Mouse (Mus musculus) neural tube, embryonic 15.5 days (tissue): ENCODE results near the gene Ccdc167. TPM values are rescaled to one million over a fixed set of nuclear protein-coding genes. Genes with fewer than 3 reads are reported as not detected.
A peak's percentile ranks its signal among the peaks of the same experiment; 100 is the strongest.

Source experiments
- ATAC-seq: fragments of 200-750 bp; cut with Nextera tagmentation; 2 replicates; pipeline ENCODE4 v1.8.0; 2017; ENCODE audit warnings: mild to moderate bottlenecking, moderate TSS enrichment, moderate library complexity; ENCODE audit not compliant: low FRiP score
- H3K27ac ChIP-seq: fragments of 300-500 bp; sonication (generic); replicated peaks from 2 replicates; pipeline ENCODE4 v1.5.1; 2015; ENCODE audit warnings: mild to moderate bottlenecking, inconsistent platforms
- H3K27me3 ChIP-seq: fragments of 300-500 bp; sonication (generic); replicated peaks from 2 replicates; pipeline ENCODE4 v1.6.1; 2015; ENCODE audit warnings: inconsistent platforms
- H3K36me3 ChIP-seq: fragments of 300-500 bp; sonication (generic); 2 replicates; pipeline ENCODE4 v1.6.1; 2015; ENCODE audit warnings: inconsistent platforms
- H3K4me1 ChIP-seq: fragments of 300-500 bp; sonication (generic); 2 replicates; pipeline ENCODE4 v1.6.1; 2015; ENCODE audit warnings: inconsistent platforms
- H3K4me2 ChIP-seq: fragments of 300-500 bp; sonication (generic); 2 replicates; pipeline ENCODE4 v1.6.1; 2015; ENCODE audit warnings: inconsistent platforms, mild to moderate bottlenecking, moderate library complexity
- H3K4me3 ChIP-seq: fragments of 300-500 bp; sonication (generic); replicated peaks from 2 replicates; pipeline ENCODE4 v1.5.1; 2015; ENCODE audit warnings: mild to moderate bottlenecking, inconsistent platforms
- H3K9ac ChIP-seq: fragments of 300-500 bp; sonication (generic); replicated peaks from 2 replicates; pipeline ENCODE4 v1.6.1; 2015; ENCODE audit warnings: mild to moderate bottlenecking, inconsistent platforms
- H3K9me3 ChIP-seq: fragments of 300-500 bp; sonication (generic); replicated peaks from 2 replicates; pipeline ENCODE4 v1.6.1; 2016; ENCODE audit warnings: inconsistent platforms
- WGBS: fragments of 180-500 bp; shearing (Covaris S2); methylation state at CpG from one replicate; pipeline ENCODE4 v1.1.7; 2015; ENCODE audit warnings: mixed read lengths; 5-methylcytosine and 5-hydroxymethylcytosine counted together
- polyA plus RNA-seq: library from polyadenylated mRNA; unstranded; fragments of >200 nt; fragmentation: Nextera tagmentation; extraction: Ambion mirVana; gene quantifications from 2 replicates; pipeline ENCODE4 v1.2.1, GENCODE M21; 2015

Gene Ccdc167
- 10.1 and 10.4 TPM in 2 replicates for polyA plus RNA-seq

DNA sequence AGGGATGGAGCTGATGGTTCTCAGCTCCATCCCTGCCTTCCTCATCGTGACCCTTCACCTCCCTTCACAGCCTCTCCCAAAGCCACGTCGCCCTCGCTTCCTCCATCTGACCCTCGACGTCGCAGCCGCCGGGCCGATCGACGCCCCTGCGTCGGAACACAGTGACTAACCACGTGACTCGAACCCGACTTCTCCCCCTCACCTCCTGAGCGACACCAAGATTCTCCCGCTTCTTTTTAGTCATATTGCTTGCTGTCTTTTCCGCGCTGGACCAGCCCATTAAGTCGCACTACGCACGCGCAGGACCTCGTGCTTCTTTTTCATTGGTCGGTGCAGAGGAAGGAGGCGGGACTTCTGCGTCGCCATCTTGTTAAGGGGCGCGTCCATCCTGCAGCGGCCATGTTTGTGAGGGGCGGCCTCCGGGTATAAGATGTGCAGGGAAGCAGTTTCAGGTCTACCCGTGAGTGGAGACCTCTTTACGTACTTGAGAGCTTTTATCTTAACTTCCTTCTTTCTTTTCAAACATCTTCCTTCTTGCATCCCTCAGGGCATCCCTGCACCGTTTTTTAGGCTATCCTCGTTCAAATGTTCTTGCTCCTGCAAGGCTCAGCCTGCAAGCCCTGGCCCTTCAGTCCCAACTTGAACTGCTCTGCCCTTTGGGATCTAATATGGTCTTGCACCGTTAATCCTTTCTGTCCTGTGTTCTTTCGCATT is at the start of gene Ccdc167:
Gene Ccdc167, minus strand, starts transcription at position 313 of the 714 bp plus-strand sequence.
- Histone ChIP-seq H3K4me2 (peak within 1 kb of the TSS; percentile 89), H3K27ac (peak within 1 kb of the TSS; percentile 75), H3K9me3 (no peaks in the 10 kb centered on the region), H3K36me3 (no peaks in the 10 kb centered on the region), H3K27me3 (0 out of 2 replicates have a peak, but pooled peaks cover 3% of the 10 kb centered on the region), H3K4me1 (peaks cover 27% of the 10 kb centered on the region), H3K4me3 (peak within 1 kb of the TSS; percentile 52), H3K9ac (peak within 1 kb of the TSS; percentile 63)
- WGBS, result 5% methylated on average over 41 of the region's 41 CpGs
- ATAC-seq, result peak; percentile 96

- no peak overlapping the region for H3K9ac ChIP-seq
- H3K4me3 ChIP-seq, result no peak overlapping the region
- no peaks in the 10 kb centered on the region for H3K36me3 ChIP-seq
- no peak overlapping the region for H3K27ac ChIP-seq
- H3K9me3 ChIP-seq, result no peaks in the 10 kb centered on the region
- H3K4me2 ChIP-seq, result no peak overlapping the region
- H3K27me3 ChIP-seq, result no peaks in the 10 kb centered on the region
- ATAC-seq, result no peak
- whole genome bisulfite sequencing, result 87% methylated on average over 9 of the region's 9 CpGs
- peaks cover 6% of the 10 kb centered on the region; the same call in 1 of the 2 replicates for H3K4me1 ChIP-seq
Observed at GRCm38 (mm10) chr17:29765380-29765779, 48.5 kb upstream of the Ccdc167 start.

- no peaks in the 10 kb centered on the region for H3K27me3 ChIP-seq
- no peak for ATAC-seq
Observed at GRCm38 (mm10) chr17:29762551-29762950, 45.7 kb upstream of the Ccdc167 start.

GRCm38 (mm10) chr17:29761938-29762337 is 45.1 kb upstream of the Ccdc167 start:
- Histone ChIP-seq H3K9me3 (no peaks in the 10 kb centered on the region), H3K4me3 (no peak overlapping the region), H3K27ac (no peak overlapping the region), H3K9ac (no peak overlapping the region), H3K4me1 (peaks cover 10% of the 10 kb centered on the region), H3K27me3 (no peaks in the 10 kb centered on the region), H3K36me3 (no peaks in the 10 kb centered on the region), H3K4me2 (no peak overlapping the region)
- 87% methylated on average over 9 of the region's 9 CpGs for WGBS
- no peak for ATAC-seq

More at GRCm38 (mm10) chr17:29762551-29762950, 45.7 kb upstream of the Ccdc167 start:
- H3K4me3 ChIP-seq, result no peak overlapping the region
- WGBS, result 78% methylated on average over 8 of the region's 8 CpGs
- H3K4me1 ChIP-seq, result peaks cover 12% of the 10 kb centered on the region
- no peak overlapping the region for H3K27ac ChIP-seq
- no peak overlapping the region for H3K4me2 ChIP-seq
- no peaks in the 10 kb centered on the region for H3K9me3 ChIP-seq
- no peaks in the 10 kb centered on the region for H3K36me3 ChIP-seq
- H3K9ac ChIP-seq, result no peak overlapping the region

GRCm38 (mm10) chr17:29760404-29761375 is 43.8 kb upstream of the Ccdc167 start:
- peak overlapping the region; percentile 28; the same call in 1 of the 2 replicates for H3K4me2 ChIP-seq
- H3K9ac ChIP-seq, result no peak overlapping the region
- no peak for ATAC-seq
- peaks cover 19% of the 10 kb centered on the region for H3K4me1 ChIP-seq
- no peak overlapping the region for H3K4me3 ChIP-seq
- H3K27me3 ChIP-seq, result no peaks in the 10 kb centered on the region
- H3K36me3 ChIP-seq, result no peaks in the 10 kb centered on the region
- H3K9me3 ChIP-seq, result no peaks in the 10 kb centered on the region
- peak overlapping the region; percentile 68 for H3K27ac ChIP-seq
- 76% methylated on average over 20 of the region's 21 CpGs for WGBS

DNA sequence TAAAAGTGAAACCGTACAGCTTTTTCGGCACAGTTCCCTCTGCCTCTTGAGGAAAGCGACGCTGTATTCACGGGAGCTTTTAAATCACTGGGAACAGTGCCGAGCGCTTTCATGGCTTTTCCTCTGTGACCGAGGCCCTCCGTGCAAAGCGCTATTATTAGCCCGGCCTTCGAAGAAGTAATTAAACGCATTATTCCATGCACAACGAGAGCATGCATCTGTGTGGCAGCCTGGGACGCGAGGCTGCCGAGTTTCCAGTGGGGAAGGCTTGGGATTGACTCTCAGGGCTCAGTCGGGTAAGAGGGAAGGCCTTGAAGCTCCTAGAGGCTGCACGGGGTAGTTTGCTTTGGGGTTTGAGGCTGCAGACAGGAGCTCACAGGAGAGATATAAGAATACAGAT is 43.1 kb upstream of the Ccdc167 start:
- H3K27ac ChIP-seq, result peak overlapping the region; percentile 68
- ATAC-seq, result no peak

GRCm38 (mm10) chr17:29756381-29756780 is 39.5 kb upstream of the Ccdc167 start:
- Histone ChIP-seq H3K4me2 (no peak overlapping the region), H3K36me3 (no peaks in the 10 kb centered on the region), H3K27me3 (0 out of 2 replicates have a peak, but pooled peaks cover 3% of the 10 kb centered on the region), H3K27ac (no peak overlapping the region; the same call in 1 of the 2 replicates), H3K4me1 (peaks cover 22% of the 10 kb centered on the region), H3K9me3 (no peaks in the 10 kb centered on the region), H3K9ac (no peak overlapping the region), H3K4me3 (no peak overlapping the region)
- WGBS, result 37% methylated on average over 10 of the region's 10 CpGs
- ATAC-seq, result no peak

More for the DNA sequence above, 43.1 kb upstream of the Ccdc167 start:
- no peaks in the 10 kb centered on the region for H3K36me3 ChIP-seq
- no peak overlapping the region for H3K9ac ChIP-seq
- peak overlapping the region; percentile 28 for H3K4me2 ChIP-seq
- H3K4me1 ChIP-seq, result peaks cover 22% of the 10 kb centered on the region
- no peak overlapping the region for H3K4me3 ChIP-seq
- H3K9me3 ChIP-seq, result no peaks in the 10 kb centered on the region
- no peaks in the 10 kb centered on the region for H3K27me3 ChIP-seq
- WGBS, result 25% methylated on average over 19 of the region's 19 CpGs

DNA sequence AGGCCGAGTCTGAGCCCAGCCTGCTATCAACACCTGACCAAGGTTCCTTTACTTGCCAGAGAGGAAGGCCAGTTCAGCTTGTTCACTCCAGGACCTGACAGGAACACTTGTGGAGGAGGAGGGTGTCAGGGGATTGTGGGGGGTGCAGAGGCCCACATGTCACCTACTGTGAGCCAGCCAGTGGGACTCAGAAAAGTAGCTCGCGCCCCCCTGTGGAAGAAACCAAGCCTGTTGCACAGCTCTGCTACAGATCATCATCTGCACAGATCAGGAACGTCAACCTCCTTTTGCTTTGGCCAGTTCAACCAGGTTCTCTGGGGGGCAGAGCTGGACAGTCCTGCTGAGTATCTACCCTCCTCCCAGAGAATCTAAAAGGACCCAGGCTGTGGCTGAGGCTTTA is 37.7 kb upstream of the Ccdc167 start:
- Histone ChIP-seq H3K4me1 (peaks cover 21% of the 10 kb centered on the region), H3K4me3 (no peak overlapping the region), H3K9ac (no peak overlapping the region), H3K36me3 (no peaks in the 10 kb centered on the region), H3K4me2 (no peak overlapping the region), H3K9me3 (no peaks in the 10 kb centered on the region), H3K27ac (no peak overlapping the region), H3K27me3 (peaks cover 6% of the 10 kb centered on the region; the same call in 1 of the 2 replicates)
- no peak for ATAC-seq
- WGBS, result 50% methylated on average over 4 of the region's 4 CpGs

- Histone ChIP-seq H3K4me1 (peaks cover 27% of the 10 kb centered on the region), H3K27me3 (peaks cover 6% of the 10 kb centered on the region; the same call in 1 of the 2 replicates), H3K4me3 (no peak overlapping the region), H3K4me2 (no peak overlapping the region), H3K36me3 (no peaks in the 10 kb centered on the region), H3K9me3 (no peaks in the 10 kb centered on the region), H3K9ac (no peak overlapping the region), H3K27ac (no peak overlapping the region)
- WGBS, result 46% methylated on average over 6 of the region's 6 CpGs
- no peak for ATAC-seq
Observed at GRCm38 (mm10) chr17:29747466-29747865, 30.6 kb upstream of the Ccdc167 start.

DNA sequence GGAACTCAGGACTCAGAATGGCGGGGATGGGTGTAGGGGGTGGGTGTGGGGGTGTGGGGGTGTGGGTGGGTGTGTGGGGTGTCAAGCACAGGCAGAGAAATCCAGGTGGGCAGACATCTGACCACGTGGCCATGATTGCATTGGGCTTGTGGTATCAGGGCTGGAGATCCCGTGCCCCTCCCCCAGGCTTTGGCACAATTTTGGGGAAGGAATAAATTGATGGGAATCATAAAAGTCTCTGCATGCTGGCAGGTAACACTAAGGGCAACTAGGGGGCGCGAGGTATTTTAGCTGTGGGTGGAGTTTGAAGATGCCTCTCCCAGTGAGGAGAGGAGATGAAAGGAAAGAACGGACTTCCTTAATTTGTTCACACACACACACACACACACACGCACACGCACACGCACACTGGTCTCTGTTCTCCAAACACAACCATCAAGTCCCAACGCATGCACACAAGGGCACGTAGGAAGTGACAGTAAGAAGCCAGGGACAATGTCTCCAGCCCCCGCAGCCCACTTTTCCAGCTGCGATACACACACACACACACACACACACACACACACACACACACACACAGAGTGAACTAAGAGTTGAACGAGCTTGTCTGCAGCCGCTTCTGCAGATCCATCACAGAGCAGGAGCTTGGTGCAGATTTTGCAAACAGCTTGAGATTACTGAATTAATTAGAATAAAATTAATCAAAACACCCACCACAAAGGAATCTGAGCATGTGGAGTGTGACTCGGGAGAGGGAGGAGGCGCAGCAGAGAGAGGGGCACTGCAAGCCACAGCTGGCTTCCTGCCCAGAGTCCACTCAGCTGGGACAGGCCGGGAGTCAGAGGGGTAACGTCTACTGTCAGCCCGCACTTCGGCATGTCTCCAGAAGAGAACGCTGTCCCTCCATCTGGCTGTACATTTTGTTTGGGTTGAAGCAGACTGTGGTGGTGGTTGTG is 21.3 kb upstream of the Ccdc167 start:
- peak; percentile 60; the same call in 1 of the 2 replicates for ATAC-seq
- Histone ChIP-seq H3K27me3 (no peaks in the 10 kb centered on the region), H3K27ac (no peak overlapping the region), H3K9me3 (no peaks in the 10 kb centered on the region), H3K4me1 (peaks cover 30% of the 10 kb centered on the region), H3K4me3 (no peak overlapping the region), H3K36me3 (no peaks in the 10 kb centered on the region), H3K4me2 (peak overlapping the region; percentile 9; the same call in 1 of the 2 replicates), H3K9ac (no peak overlapping the region)
- WGBS, result 35% methylated on average over 21 of the region's 22 CpGs
